Mouse (Mus musculus) bone marrow, adult 2 months (tissue): ENCODE results near the gene Cbx7. TPM values are rescaled to one million over a fixed set of nuclear protein-coding genes. Genes with fewer than 3 reads are reported as not detected.

Source experiments
- H3K27ac ChIP-seq: fragments of 200-500 bp; 2 replicates; pipeline ENCODE4 v1.5.1; 2012; ENCODE audit warnings: low read depth, mild to moderate bottlenecking, control low read depth, inconsistent platforms, low read length; ENCODE audit not compliant: control insufficient read depth, poor library complexity, insufficient read depth
- H3K4me1 ChIP-seq: fragments of 200-500 bp; 2 replicates; pipeline ENCODE4 v1.6.1; 2011; ENCODE audit warnings: low read length; ENCODE audit not compliant: control insufficient read depth, insufficient read depth
- H3K4me3 ChIP-seq: fragments of 200-500 bp; replicated peaks from 2 replicates; pipeline ENCODE3; 2011; ENCODE audit warnings: mild to moderate bottlenecking, low read depth, low read length, control low read depth; ENCODE audit not compliant: control insufficient read depth
- CTCF ChIP-seq: fragments of 200-500 bp; IDR thresholded peaks from 2 replicates; pipeline ENCODE4 v1.5.1; 2011; ENCODE audit warnings: low read length, control low read depth; ENCODE audit not compliant: control insufficient read depth, insufficient read depth
- POLR2A ChIP-seq: fragments of 200-500 bp; IDR thresholded peaks from 2 replicates; pipeline ENCODE4 v1.6.1; 2011; ENCODE audit warnings: low read depth, mild to moderate bottlenecking, control low read depth, low read length, borderline replicate concordance; ENCODE audit not compliant: control insufficient read depth
- WGBS: fragments of 180-500 bp; shearing (Covaris S2); methylation state at CpG from one replicate; pipeline ENCODE4 v1.1.7; 2018; 5-methylcytosine and 5-hydroxymethylcytosine counted together
- polyA plus RNA-seq: library from polyadenylated mRNA; stranded (reverse); fragments of >200 nt; gene quantifications from 2 replicates; pipeline ENCODE4 v1.2.4, GENCODE M21; 2011; ENCODE audit warnings: low replicate concordance; ENCODE audit not compliant: missing spikeins, insufficient read depth, insufficient read length

Cbx7 gene
- polyA plus RNA-seq, 1 experiment: 22.5 TPM

DNA sequence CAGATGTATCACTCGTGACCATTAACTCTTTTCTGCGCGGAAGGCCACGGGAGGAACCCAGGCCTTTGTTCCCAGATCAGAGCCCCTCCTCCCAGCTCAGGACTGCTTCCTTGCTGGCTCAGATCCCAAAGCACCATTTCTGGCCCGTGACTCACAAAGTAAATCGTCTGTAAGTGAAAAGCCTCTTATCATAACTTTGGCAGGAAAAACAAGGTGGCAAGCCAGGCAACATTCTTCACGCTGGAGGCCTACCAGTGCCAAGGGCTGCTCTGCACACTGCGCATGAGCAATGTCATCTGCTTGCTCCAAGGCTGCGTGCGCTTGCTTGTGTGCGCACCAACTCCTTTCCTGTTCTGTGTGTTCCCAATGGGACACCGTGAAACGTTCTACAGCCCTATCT is 91.6 kb downstream of the Cbx7 start:
- Histone ChIP-seq H3K4me3 (no peak overlapping the region), H3K27ac (no peak overlapping the region), H3K4me1 (no peaks in the 10 kb centered on the region)
- WGBS: 29% methylated on average over 13 of the region's 13 CpGs
- TF ChIP-seq CTCF (no peak), POLR2A (no peak)

DNA sequence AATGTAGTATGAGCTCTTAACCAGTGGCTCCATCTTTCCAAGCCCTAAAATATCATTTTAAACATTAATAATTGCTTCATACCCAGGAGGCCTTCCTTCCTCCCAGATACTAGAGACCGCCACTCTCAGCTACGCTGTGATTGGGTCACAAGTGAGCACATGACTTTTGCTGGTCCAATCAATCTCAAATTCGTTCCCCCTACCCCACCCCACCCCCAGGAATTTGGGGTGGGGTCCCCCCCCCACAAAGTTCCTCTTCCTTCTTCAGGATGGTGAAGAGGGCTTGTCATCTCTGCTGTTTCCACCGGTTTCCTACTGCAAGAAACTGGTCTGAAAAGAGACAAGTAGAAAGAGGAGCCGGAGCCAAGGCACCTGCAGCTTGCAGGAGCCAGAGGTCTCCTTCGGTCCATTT is 92.2 kb downstream of the Cbx7 start:
- Histone ChIP-seq H3K4me1 (no peaks in the 10 kb centered on the region), H3K27ac (no peak overlapping the region), H3K4me3 (no peak overlapping the region)
- WGBS: 59% methylated on average over 6 of the region's 6 CpGs
- TF ChIP-seq POLR2A: no peak

DNA sequence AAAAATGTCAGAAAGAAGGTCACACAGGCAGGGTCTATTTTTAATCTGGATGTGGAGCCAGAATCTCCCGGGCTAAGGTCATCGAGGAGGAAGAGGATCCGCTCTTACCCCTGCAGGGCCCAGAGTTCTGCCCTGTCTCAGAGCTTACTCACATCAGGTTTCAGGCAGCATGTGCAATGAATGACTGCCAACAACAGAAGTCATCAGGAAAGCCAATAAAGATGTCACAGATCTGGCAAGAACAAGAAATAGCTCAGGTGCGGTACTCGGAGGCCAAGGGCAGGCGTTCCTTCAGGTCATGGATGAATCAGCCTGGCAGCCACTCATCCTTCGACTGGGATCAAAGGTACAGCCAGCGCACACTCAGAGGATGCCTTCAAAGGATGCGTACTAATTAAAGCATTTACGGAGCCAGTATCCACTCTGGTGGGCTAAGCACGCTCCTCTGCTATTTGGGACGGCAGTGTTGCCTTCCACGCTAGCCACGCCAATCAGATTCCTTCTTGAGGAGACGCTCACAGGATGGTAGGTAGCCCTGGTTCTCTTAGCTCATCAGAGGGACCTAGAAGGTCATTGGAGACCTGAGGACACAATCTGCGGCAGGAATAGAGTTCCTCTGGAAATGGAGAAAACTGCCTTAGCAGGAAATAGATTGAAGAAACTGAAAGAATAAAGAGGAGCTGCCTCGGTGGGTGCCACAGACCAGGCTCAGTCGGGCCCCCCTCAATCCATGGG is 95.5 kb downstream of the Cbx7 start:
- Histone ChIP-seq H3K27ac (no peak overlapping the region), H3K4me1 (no peaks in the 10 kb centered on the region), H3K4me3 (no peak overlapping the region)
- WGBS: 83% methylated on average over 18 of the region's 18 CpGs
- TF ChIP-seq CTCF (no peak), POLR2A (no peak)

DNA sequence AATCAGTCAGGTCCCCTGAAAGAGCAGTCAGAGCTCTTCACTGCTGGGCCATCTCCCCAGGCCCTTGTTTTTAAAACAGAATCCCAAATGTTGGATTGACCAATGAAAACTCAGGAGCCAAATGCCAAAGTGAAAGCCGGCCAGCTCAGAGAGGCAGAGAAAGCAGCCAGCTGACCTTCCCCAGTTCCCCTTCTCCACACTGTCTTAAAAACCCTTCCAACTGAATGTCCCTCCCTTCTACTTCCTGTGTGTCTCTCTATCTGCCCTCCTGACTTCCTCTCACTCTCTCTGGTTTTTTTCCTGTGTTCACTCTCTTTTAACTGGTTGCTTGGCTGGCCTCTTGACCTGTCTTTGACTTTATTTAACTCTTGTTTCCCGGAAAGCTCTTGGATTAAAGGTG is 96.9 kb downstream of the Cbx7 start:
- no peak overlapping the region for H3K27ac ChIP-seq
- 33% methylated on average over 2 of the region's 2 CpGs for WGBS

DNA sequence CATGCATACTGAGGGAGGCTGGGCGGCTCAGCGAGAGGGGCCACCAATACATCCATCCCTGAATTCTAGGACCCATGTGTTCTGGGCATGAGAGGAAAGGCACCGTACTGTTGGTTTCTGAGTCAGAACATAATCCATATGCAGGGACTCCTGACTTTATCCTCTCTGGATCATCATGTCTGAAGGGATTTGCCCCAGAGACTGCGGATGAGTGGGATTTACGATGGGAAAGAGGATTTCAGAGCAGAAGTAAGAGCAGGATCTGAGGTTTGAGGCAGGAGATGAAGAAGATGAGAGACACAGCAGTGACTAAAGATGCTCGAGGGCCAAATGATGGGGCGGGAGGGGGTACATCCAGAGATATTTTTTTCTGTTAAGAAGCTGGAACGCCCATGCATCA is 97.4 kb downstream of the Cbx7 start:
- no peak overlapping the region for H3K27ac ChIP-seq
- TF ChIP-seq POLR2A (no peak), CTCF (no peak)
- WGBS: 79% methylated on average over 8 of the region's 8 CpGs

More for the DNA sequence above, 96.9 kb downstream of the Cbx7 start:
- no peak for TF ChIP-seq CTCF
- no peak for TF ChIP-seq POLR2A
- no peaks in the 10 kb centered on the region for H3K4me1 ChIP-seq
- no peak overlapping the region for H3K4me3 ChIP-seq

DNA sequence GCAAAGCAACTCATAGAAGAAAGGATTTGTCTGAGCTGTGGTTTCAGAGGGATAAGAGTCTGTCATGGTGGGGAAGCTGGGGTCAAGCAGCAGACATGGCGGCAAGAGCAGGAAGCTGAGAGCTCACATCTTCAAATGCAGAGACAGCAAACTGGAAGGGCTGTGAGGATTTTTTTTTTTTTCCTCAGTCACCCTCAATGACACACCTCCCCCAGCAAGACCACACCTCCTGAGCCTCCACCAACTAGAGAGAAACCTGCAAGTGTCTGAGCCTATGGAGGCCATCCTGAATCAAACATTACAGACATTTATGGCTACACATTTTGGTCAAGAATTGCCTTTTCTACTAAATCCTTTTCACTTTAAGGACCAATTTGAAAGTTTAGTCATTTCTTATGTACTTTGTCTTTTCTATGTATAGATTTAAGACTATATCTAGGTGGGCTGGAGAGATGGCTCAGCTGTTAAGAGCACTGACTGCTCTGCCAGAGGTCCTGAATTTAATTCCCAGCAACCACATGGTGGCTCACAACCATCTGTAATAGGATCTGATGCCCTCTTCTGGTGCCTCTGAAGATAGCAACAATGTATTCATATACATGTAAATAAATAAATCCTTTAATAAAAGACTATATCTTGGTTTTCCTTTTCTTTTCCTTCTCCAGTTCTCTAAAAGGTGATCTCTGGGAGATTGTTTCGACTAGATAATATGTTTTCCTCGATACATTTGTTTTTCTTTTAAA is 103.5 kb downstream of the Cbx7 start:
- H3K4me1 ChIP-seq: no peaks in the 10 kb centered on the region
- 54% methylated on average over 3 of the region's 3 CpGs for WGBS
- H3K27ac ChIP-seq: no peak overlapping the region
- H3K4me3 ChIP-seq: no peak overlapping the region
- TF ChIP-seq POLR2A: no peak
- no peak for TF ChIP-seq CTCF

More for the DNA sequence above, 97.4 kb downstream of the Cbx7 start:
- Histone ChIP-seq H3K4me3 (no peak overlapping the region), H3K4me1 (no peaks in the 10 kb centered on the region)

Other genes starting within 250 kb of the Cbx7 start
- 63.2 and 147 TPM in 2 replicates for gene Sun2, start 228.6 kb downstream of the Cbx7 start, polyA plus RNA-seq
- 6.8 and 8.4 TPM in 2 replicates for gene Dnal4, start 193.3 kb downstream of the Cbx7 start, polyA plus RNA-seq
- 0.40 and 0.60 TPM in 2 replicates for gene Nptxr, start 166.4 kb downstream of the Cbx7 start, polyA plus RNA-seq
- not detected in 2 replicates for gene Npcd, start 136.9 kb downstream of the Cbx7 start, polyA plus RNA-seq
- gene Cbx6, start 136.4 kb downstream of the Cbx7 start, polyA plus RNA-seq: 24.2 and 29.0 TPM in 2 replicates
- 104 and 140 TPM in 2 replicates for gene Apobec3, start 79.5 kb downstream of the Cbx7 start, polyA plus RNA-seq
- gene Pdgfb, start 43.9 kb upstream of the Cbx7 start, polyA plus RNA-seq: 4.1 and 7.8 TPM in 2 replicates
- gene Syngr1, start 120.2 kb upstream of the Cbx7 start, polyA plus RNA-seq: 10.7 and 13.4 TPM in 2 replicates
- 708 and 1,315 TPM in 2 replicates for gene Rpl3, start 120.7 kb upstream of the Cbx7 start, polyA plus RNA-seq
- gene Tab1, start 162.0 kb upstream of the Cbx7 start, polyA plus RNA-seq: 17.0 and 26.6 TPM in 2 replicates
- gene Mgat3, start 202.6 kb upstream of the Cbx7 start, polyA plus RNA-seq: 0.97 TPM in 1 of 2 replicates, not detected in the other